Mouse (Mus musculus) cerebral cortex, adult 2 months (tissue): ENCODE data around the gene Zbtb20.

Experiments
- WGBS: fragments of 180-500 bp; shearing (Covaris S2); methylation state at CpG from one replicate; pipeline ENCODE4 v1.1.7; 2018; 5-methylcytosine and 5-hydroxymethylcytosine counted together

Zbtb20 gene

GRCm38 (mm10) chr16:43573181-43573833 is 697.6 kb downstream of the Zbtb20 start:
- 30% methylated on average over 14 of the region's 14 CpGs for WGBS

GRCm38 (mm10) chr16:43574006-43574764 is 698.5 kb downstream of the Zbtb20 start:
- WGBS, result 39% methylated on average over 7 of the region's 7 CpGs

- WGBS, result 69% methylated on average over 4 of the region's 4 CpGs
Observed at GRCm38 (mm10) chr16:43575066-43575465, 699.4 kb downstream of the Zbtb20 start.

- 69% methylated on average over 9 of the region's 9 CpGs for WGBS
Observed at GRCm38 (mm10) chr16:43575507-43575906, 699.8 kb downstream of the Zbtb20 start.

GRCm38 (mm10) chr16:43577399-43577798 is 701.7 kb downstream of the Zbtb20 start:
- 28% methylated on average over 10 of the region's 10 CpGs for WGBS

GRCm38 (mm10) chr16:43578351-43578750 is 702.7 kb downstream of the Zbtb20 start:
- 59% methylated on average over 5 of the region's 5 CpGs for WGBS

- 90% methylated on average over 4 of the region's 4 CpGs for WGBS
Observed at GRCm38 (mm10) chr16:43579111-43579510, 703.4 kb downstream of the Zbtb20 start.

GRCm38 (mm10) chr16:43580321-43580822 is 704.7 kb downstream of the Zbtb20 start:
- 90% methylated on average over 6 of the region's 6 CpGs for WGBS

GRCm38 (mm10) chr16:43581551-43581950 is 705.9 kb downstream of the Zbtb20 start:
- WGBS, result 68% methylated on average over 4 of the region's 4 CpGs

- 84% methylated on average over 4 of the region's 4 CpGs for WGBS
Observed at GRCm38 (mm10) chr16:43586859-43587429, 711.3 kb downstream of the Zbtb20 start.

- whole genome bisulfite sequencing, result 70% methylated on average over 7 of the region's 7 CpGs
Observed at GRCm38 (mm10) chr16:43590704-43591493, 715.2 kb downstream of the Zbtb20 start.

- WGBS, result 62% methylated on average over 5 of the region's 5 CpGs
Observed at GRCm38 (mm10) chr16:43592062-43592461, 716.4 kb downstream of the Zbtb20 start.

GRCm38 (mm10) chr16:43592801-43593200 is 717.1 kb downstream of the Zbtb20 start:
- 13% methylated on average over 1 of the region's 1 CpGs for WGBS

GRCm38 (mm10) chr16:43597375-43598060 is 721.8 kb downstream of the Zbtb20 start:
- WGBS, result 75% methylated on average over 7 of the region's 7 CpGs

- WGBS, result 55% methylated on average over 2 of the region's 2 CpGs
Observed at GRCm38 (mm10) chr16:43599707-43600106, 724.0 kb downstream of the Zbtb20 start.

- WGBS, result 81% methylated on average over 4 of the region's 4 CpGs
Observed at GRCm38 (mm10) chr16:43602573-43602972, 726.9 kb downstream of the Zbtb20 start.

GRCm38 (mm10) chr16:43603591-43604141 is 728.0 kb downstream of the Zbtb20 start:
- WGBS, result 56% methylated on average over 9 of the region's 9 CpGs

- 62% methylated on average over 4 of the region's 4 CpGs for WGBS
Observed at GRCm38 (mm10) chr16:43604399-43605013, 728.8 kb downstream of the Zbtb20 start.

GRCm38 (mm10) chr16:43610375-43610774 is 734.7 kb downstream of the Zbtb20 start:
- 95% methylated on average over 10 of the region's 10 CpGs for WGBS

- 85% methylated on average over 4 of the region's 4 CpGs for WGBS
Observed at GRCm38 (mm10) chr16:43616348-43616747, 740.7 kb downstream of the Zbtb20 start.
